8 mouse cellular contexts compared by ENCODE assay signal in genomic region chr8:70172043-70172681, GRCm38 (mm10). TPM values are rescaled to one million over a fixed set of nuclear protein-coding genes. Genes with fewer than 3 reads are reported as not detected.
A peak's percentile ranks its signal among the peaks of the same experiment; 100 is the strongest.
DNase-seq lines count a peak whose midpoint lies in the region; ATAC-seq and TF ChIP-seq lines count a peak whose summit lies in the region.

TSS of gene Tmem161a (plus strand) at chr8:70172356.

- DNase-seq in ES-E14 (ENCODE audit: low read depth, low spot score), result peak; percentile 91
- peak; percentile 92 for DNase-seq in cerebellum, adult 11-12 months
- DNase-seq in heart, postnatal 25 days (ENCODE audit: low spot score), result peak; percentile 89
- DNase-seq in layer of hippocampus, adult 18-20 months (ENCODE audit: low spot score in 2 of 2), result peak; percentile 89 to 97
- DNase-seq in lung, adult 2 months, result peak; percentile 85
- DNase-seq in thymus, adult 18-20 months, result peak; percentile 82 to 90

- TF ChIP-seq CTCF in lung, adult 2 months (IDR thresholded peaks at IDR 0.05; ENCODE audit: insufficient read depth, low read length), result no peak

- WGBS in forebrain, embryonic 15.5 days, result 2% methylated on average over 27 of the region's 27 CpGs
- 2% methylated on average over 27 of the region's 27 CpGs for WGBS in lung, adult 2 months

- peak within 1 kb of the TSS; percentile 80 for H3K9ac ChIP-seq in ES-E14 (ENCODE audit: insufficient read depth, low read depth, low read length, poor library complexity, severe bottlenecking)
- H3K9ac ChIP-seq in forebrain, embryonic 15.5 days (replicated peaks), result peak within 1 kb of the TSS; percentile 63

- intact Hi-C loops in heart, postnatal 25 days (cut with DNase I), result no loop called here

- H3K4me2 ChIP-seq in forebrain, embryonic 15.5 days (replicated peaks), result peak within 1 kb of the TSS; percentile 47

- no peaks in the 10 kb centered on the region for H3K9me3 ChIP-seq in ES-E14 (ENCODE audit: control insufficient read depth, insufficient read depth, low read depth, low read length)
- H3K9me3 ChIP-seq in forebrain, embryonic 15.5 days, result no peaks in the 10 kb centered on the region

- H3K27me3 ChIP-seq in forebrain, embryonic 15.5 days, result no peaks in the 10 kb centered on the region

- TF ChIP-seq POLR2A in lung, adult 2 months (IDR thresholded peaks at IDR 0.05; ENCODE audit: borderline replicate concordance, extremely low read depth, low read depth, low read length), result peak; percentile 92; the same call in 1 of the 2 replicates

- H3K27ac ChIP-seq in ES-E14 (ENCODE audit: insufficient read depth, low read depth, low read length, poor library complexity, severe bottlenecking), result no peak within 1 kb of the TSS
- H3K27ac ChIP-seq in forebrain, embryonic 15.5 days (replicated peaks), result no peak within 1 kb of the TSS

- H3K36me3 ChIP-seq in ES-E14 (ENCODE audit: control insufficient read depth, insufficient read depth, low read length, poor library complexity, severe bottlenecking), result peaks cover 7% of the 10 kb centered on the region; the same call in 1 of the 2 replicates
- H3K36me3 ChIP-seq in forebrain, embryonic 15.5 days, result no peaks in the 10 kb centered on the region

- in situ Hi-C loops in ES-E14 (cut with MboI; ENCODE audit: low sequenced_read_pairs in 2 of 2, unreplicated experiment in 2 of 2), result no loop called here

- peaks cover 1 to 11% of the 10 kb centered on the region in 2 experiments; a peak in 2 of 4 replicates for H3K4me1 ChIP-seq in ES-E14 (ENCODE audit: control insufficient read depth in 2 of 2, insufficient read depth in 2 of 2, low read length in 2 of 2, poor library complexity in 1 of 2)
- H3K4me1 ChIP-seq in forebrain, embryonic 15.5 days, result peaks cover 20% of the 10 kb centered on the region
- H3K4me1 ChIP-seq in lung, adult 2 months (ENCODE audit: control insufficient read depth, insufficient read depth, low read length), result peaks cover 3% of the 10 kb centered on the region; the same call in 1 of the 2 replicates

- peak within 1 kb of the TSS; percentile 81 to 83 for H3K4me3 ChIP-seq in ES-E14 (ENCODE audit: insufficient read depth in 1 of 2, low read depth in 1 of 2, low read length in 2 of 2, poor library complexity in 1 of 2, severe bottlenecking in 1 of 2)
- peak within 1 kb of the TSS; percentile 71 for H3K4me3 ChIP-seq in forebrain, embryonic 15.5 days
- peak within 1 kb of the TSS; percentile 95 for H3K4me3 ChIP-seq in lung, adult 2 months (replicated peaks; ENCODE audit: extremely low read depth, low read depth, low read length)

- peak; percentile 98 for ATAC-seq in forebrain, embryonic 15.5 days (replicated peaks)
- ATAC-seq in neutrophil, adult 5-6 weeks (ENCODE audit: extremely low read depth, insufficient number of reproducible peaks, low FRiP score, poor library complexity, severe bottlenecking), result peak; percentile 95

TF ChIP-seq in ES-E14, 5 proteins besides CTCF, POLR2A, EP300 and RAD21:
- peak; percentile 95 for TF ChIP-seq HCFC1 (IDR thresholded peaks at IDR 0.05; ENCODE audit: borderline replicate concordance, insufficient read depth, low read length)
- TF ChIP-seq MAFK (IDR thresholded peaks at IDR 0.05; ENCODE audit: insufficient read depth, low read depth, low read length), result no peak

RNA-seq across cellular contexts. Expression of gene Tmem161a, which starts in this region (rescaled TPM):
- total RNA-seq in ES-E14 (2012; rRNA removed), result 73.9 and 116 TPM in 2 replicates
- polyA plus RNA-seq in forebrain, embryonic 15.5 days (2015; fragmentation: Nextera tagmentation; extraction: Ambion mirVana), result 54.2 and 58.1 TPM in 2 replicates
- total RNA-seq in heart, postnatal 25 days (2021), result 10 to 100 TPM; 93.0 to 98.1 TPM
- 10 to 100 TPM; 49.9 to 50.3 TPM for total RNA-seq in layer of hippocampus, adult 18-20 months (2021)
- 101 and 105 TPM in 2 replicates for polyA plus RNA-seq in lung, adult 2 months (2012; rRNA removed)
- 6.8 and 15.2 TPM in 2 replicates for total RNA-seq in neutrophil, adult 5-6 weeks (2017)
